Mouse (Mus musculus) neutrophil, adult 59 days (primary cell): ENCODE data around the gene Edc3. TPM values are rescaled to one million over a fixed set of nuclear protein-coding genes. Genes with fewer than 3 reads are reported as not detected.

Source experiments
- total RNA-seq, 2 experiments: library from RNA; stranded (reverse); gene quantifications; 1 replicate in 1 of 2; 2 replicates in 1 of 2; pipeline ENCODE4 v1.2.4; 2023

Gene Edc3
- total RNA-seq, result 10 to 100 TPM; 14.9 to 15.3 TPM

GRCm38 (mm10) chr9:57708068-57708719 lies at the start of gene Edc3:
TSS of gene Edc3 (plus strand) at chr9:57708540.

GRCm38 (mm10) chr9:57683520-57683919 lies 24.8 kb upstream of the Edc3 start, which contains the start of gene Cyp1a2:
TSS of gene Cyp1a2 (minus strand) at chr9:57683703.

GRCm38 (mm10) chr9:57687751-57688150 lies 20.6 kb upstream of the Edc3 start, which contains the start of gene Cyp1a1:
TSS of gene Cyp1a1 (plus strand) at chr9:57687928.

GRCm38 (mm10) chr9:57765364-57766351 lies 57.3 kb downstream of the Edc3 start, which contains the start of gene Clk3:
TSS of gene Clk3 (minus strand) at chr9:57765860.

Other genes starting within 250 kb of the Edc3 start
- 1 to 10 TPM; 1.0 to 1.9 TPM for gene Scamp5, start 240.5 kb upstream of the Edc3 start, total RNA-seq
- gene Rpp25, start 204.5 kb upstream of the Edc3 start, total RNA-seq, result not detected
- gene Cox5a, start 187.3 kb upstream of the Edc3 start, total RNA-seq, result 100 to 1,000 TPM; 108 to 123 TPM
- 10 to 100 TPM in 1 of 2 experiments, 1 to 10 TPM in 1; 6.3 to 12.4 TPM for gene Fam219b, start 171.0 kb upstream of the Edc3 start, total RNA-seq
- 10 to 100 TPM in 1 of 2 experiments, 1 to 10 TPM in 1; 9.3 to 10.5 TPM for gene Mpi, start 155.8 kb upstream of the Edc3 start, total RNA-seq
- gene Scamp2, start 147.6 kb upstream of the Edc3 start, total RNA-seq, result 100 to 1,000 TPM; 144 to 146 TPM
- gene Ulk3, start 119.1 kb upstream of the Edc3 start, total RNA-seq, result 10 to 100 TPM; 28.4 to 33.6 TPM
- not detected for gene Cplx3, start 102.3 kb upstream of the Edc3 start, total RNA-seq
- gene Lman1l, start 87.8 kb upstream of the Edc3 start, total RNA-seq, result not detected
- gene Csk, start 54.9 kb upstream of the Edc3 start, total RNA-seq, result 100 to 1,000 TPM; 197 to 212 TPM
- gene Cyp1a2, start 24.8 kb upstream of the Edc3 start, total RNA-seq, result not detected
- not detected for gene Cyp1a1, start 20.6 kb upstream of the Edc3 start, total RNA-seq
- gene Clk3, start 57.3 kb downstream of the Edc3 start, total RNA-seq, result 100 to 1,000 TPM; 160 to 171 TPM
- 10 to 100 TPM; 34.3 to 39.4 TPM for gene Arid3b, start 128.3 kb downstream of the Edc3 start, total RNA-seq
- gene Ubl7, start 202.4 kb downstream of the Edc3 start, total RNA-seq, result 10 to 100 TPM; 59.8 to 64.3 TPM
- gene Sema7a, start 231.6 kb downstream of the Edc3 start, total RNA-seq, result 10 to 100 TPM; 27.3 to 29.8 TPM